Mouse (Mus musculus) embryonic facial prominence, embryonic 10.5 days (tissue): ENCODE data around the gene Ppp1r10. TPM values are rescaled to one million over a fixed set of nuclear protein-coding genes. Genes with fewer than 3 reads are reported as not detected.

ENCODE experiments used
- DNase-seq: peaks from one replicate; pipeline ENCODE4 v3.0.0-alpha.2; 2017; ENCODE audit warnings: low spot score
- H3K27ac ChIP-seq: fragments of 300-500 bp; sonication (generic); replicated peaks from 2 replicates; pipeline ENCODE4 v1.5.1; 2016; ENCODE audit warnings: mild to moderate bottlenecking
- H3K27me3 ChIP-seq: fragments of 300-500 bp; sonication (generic); replicated peaks from 2 replicates; pipeline ENCODE4 v1.6.1; 2016; ENCODE audit warnings: low read depth, mild to moderate bottlenecking; ENCODE audit not compliant: poor library complexity, severe bottlenecking
- H3K36me3 ChIP-seq: fragments of 300-500 bp; sonication (generic); replicated peaks from 2 replicates; pipeline ENCODE4 v1.6.1; 2016; ENCODE audit warnings: mild to moderate bottlenecking, moderate library complexity
- H3K4me1 ChIP-seq: fragments of 300-500 bp; sonication (generic); 2 replicates; pipeline ENCODE4 v1.6.1; 2016
- H3K4me3 ChIP-seq: fragments of 300-500 bp; sonication (generic); 2 replicates; pipeline ENCODE4 v1.5.1; 2016; ENCODE audit warnings: mild to moderate bottlenecking, moderate library complexity
- H3K9me3 ChIP-seq: fragments of 300-500 bp; sonication (generic); 2 replicates; pipeline ENCODE4 v1.6.1; 2016; ENCODE audit warnings: mild to moderate bottlenecking
- WGBS: fragments of 180-500 bp; shearing (Covaris S2); methylation state at CpG from one replicate; pipeline ENCODE4 v1.1.7; 2016; 5-methylcytosine and 5-hydroxymethylcytosine counted together
- polyA plus RNA-seq: library from polyadenylated mRNA; unstranded; fragments of >200 nt; fragmentation: Nextera tagmentation; extraction: Ambion mirVana; gene quantifications from 2 replicates; pipeline ENCODE4 v1.2.1, GENCODE M21; 2016

Gene Ppp1r10
- 59.7 and 61.2 TPM in 2 replicates for polyA plus RNA-seq

- peak; percentile 99 for DNase-seq
- H3K4me3 ChIP-seq, result peak within 1 kb of the TSS; percentile 83
- no peaks in the 10 kb centered on the region for H3K27me3 ChIP-seq
- under 1% methylated on average over 83 of the region's 83 CpGs for WGBS
- no peaks in the 10 kb centered on the region for H3K9me3 ChIP-seq
- H3K4me1 ChIP-seq, result peaks cover 30% of the 10 kb centered on the region
- H3K27ac ChIP-seq, result peak within 1 kb of the TSS; percentile 97
- peaks cover 55% of the 10 kb centered on the region for H3K36me3 ChIP-seq
Observed at GRCm38 (mm10) chr17:35916297-35917142, at the start of gene Ppp1r10, which contains the start of gene Mrps18b. Ppp1r10 (plus strand) TSS chr17:35916434. Mrps18b (minus strand) TSS chr17:35916389.

DNA sequence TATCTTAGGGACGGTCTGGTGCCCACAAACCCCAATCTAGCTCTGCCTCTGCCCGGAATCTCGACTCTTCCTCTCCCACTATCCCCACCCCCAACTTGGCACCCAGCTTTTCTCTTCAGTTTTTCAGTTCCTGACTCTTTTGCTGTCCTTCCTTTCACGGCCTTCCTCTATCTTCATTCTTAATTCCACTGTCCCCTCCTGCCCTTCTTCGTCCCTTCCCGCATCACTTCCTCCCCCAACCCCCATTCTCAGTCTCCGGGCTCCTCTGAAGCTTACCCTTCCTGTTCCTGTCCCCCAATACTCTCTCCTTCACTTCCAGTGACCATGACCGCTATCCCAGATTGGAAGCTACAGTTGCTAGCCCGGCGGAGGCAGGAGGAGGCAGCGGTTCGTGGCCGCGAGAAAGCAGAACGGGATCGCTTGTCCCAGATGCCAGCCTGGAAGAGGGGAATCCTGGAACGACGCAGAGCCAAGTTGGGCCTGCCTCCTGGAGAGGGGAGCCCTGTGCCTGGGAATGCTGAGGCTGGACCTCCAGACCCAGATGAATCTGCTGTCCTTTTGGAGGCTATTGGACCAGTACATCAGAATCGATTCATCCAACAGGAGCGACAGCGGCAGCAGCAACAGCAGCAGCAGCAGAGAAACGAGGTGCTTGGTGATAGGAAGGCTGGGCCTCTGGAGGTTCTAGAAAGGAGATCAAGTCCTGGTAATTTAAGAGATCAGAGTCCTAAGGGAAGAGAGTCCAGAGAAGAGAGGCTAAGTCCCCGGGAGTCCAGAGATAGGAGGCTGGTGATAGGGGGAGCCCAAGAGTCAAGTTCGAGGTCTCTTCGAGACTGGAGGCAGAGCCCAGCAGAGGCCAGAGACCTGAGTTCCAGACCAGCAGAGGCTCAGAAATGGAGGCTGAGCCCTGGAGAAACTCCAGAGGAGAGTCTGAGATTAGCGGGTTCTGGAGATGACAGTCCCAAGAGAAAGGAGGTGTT lies 49.0 kb upstream of the Ppp1r10 start:
- H3K4me1 ChIP-seq, result peaks cover 66% of the 10 kb centered on the region
- peaks cover 5% of the 10 kb centered on the region for H3K9me3 ChIP-seq
- WGBS, result 11% methylated on average over 26 of the region's 26 CpGs
- peak overlapping the region; percentile 63 for H3K4me3 ChIP-seq
- no peaks in the 10 kb centered on the region for H3K27me3 ChIP-seq
- DNase-seq, result peak; percentile 55
- H3K36me3 ChIP-seq, result peaks cover 48% of the 10 kb centered on the region
- peak overlapping the region; percentile 95 for H3K27ac ChIP-seq

- no peaks in the 10 kb centered on the region for H3K27me3 ChIP-seq
- H3K9me3 ChIP-seq, result peaks cover 5% of the 10 kb centered on the region
- DNase-seq, result peak; percentile 39
- 28% methylated on average over 17 of the region's 17 CpGs for WGBS
- peak overlapping the region; percentile 95 for H3K27ac ChIP-seq
- H3K4me3 ChIP-seq, result peak overlapping the region; percentile 63
- H3K36me3 ChIP-seq, result peaks cover 57% of the 10 kb centered on the region
- peaks cover 74% of the 10 kb centered on the region for H3K4me1 ChIP-seq
Observed at GRCm38 (mm10) chr17:35868165-35868820, 47.9 kb upstream of the Ppp1r10 start.

DNA sequence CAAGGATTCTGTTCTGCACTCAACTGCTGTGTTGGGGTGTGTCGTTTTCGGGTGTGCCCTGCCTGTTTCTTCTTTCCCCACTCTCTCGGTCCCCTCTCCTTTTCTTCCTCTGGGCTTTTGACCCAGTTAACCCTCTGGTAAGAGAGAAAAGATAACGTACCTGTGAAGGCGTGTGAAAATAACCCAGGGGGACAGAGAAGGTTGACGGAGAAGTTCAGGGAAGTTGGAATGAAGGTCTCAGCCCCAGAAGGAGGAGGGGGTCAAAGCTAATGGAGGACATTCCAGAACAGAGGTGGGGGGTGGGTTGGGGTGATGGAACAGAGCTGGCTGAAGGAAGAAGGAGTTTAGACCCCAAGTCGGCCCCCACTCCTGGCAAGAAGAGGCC lies 47.3 kb upstream of the Ppp1r10 start:
- 2% methylated on average over 7 of the region's 7 CpGs for WGBS
- Histone ChIP-seq H3K27ac (peak overlapping the region; percentile 95), H3K36me3 (peaks cover 57% of the 10 kb centered on the region), H3K4me3 (peak overlapping the region; percentile 63), H3K9me3 (peaks cover 5% of the 10 kb centered on the region), H3K4me1 (peaks cover 79% of the 10 kb centered on the region), H3K27me3 (no peaks in the 10 kb centered on the region)
- DNase-seq, result no peak

DNA sequence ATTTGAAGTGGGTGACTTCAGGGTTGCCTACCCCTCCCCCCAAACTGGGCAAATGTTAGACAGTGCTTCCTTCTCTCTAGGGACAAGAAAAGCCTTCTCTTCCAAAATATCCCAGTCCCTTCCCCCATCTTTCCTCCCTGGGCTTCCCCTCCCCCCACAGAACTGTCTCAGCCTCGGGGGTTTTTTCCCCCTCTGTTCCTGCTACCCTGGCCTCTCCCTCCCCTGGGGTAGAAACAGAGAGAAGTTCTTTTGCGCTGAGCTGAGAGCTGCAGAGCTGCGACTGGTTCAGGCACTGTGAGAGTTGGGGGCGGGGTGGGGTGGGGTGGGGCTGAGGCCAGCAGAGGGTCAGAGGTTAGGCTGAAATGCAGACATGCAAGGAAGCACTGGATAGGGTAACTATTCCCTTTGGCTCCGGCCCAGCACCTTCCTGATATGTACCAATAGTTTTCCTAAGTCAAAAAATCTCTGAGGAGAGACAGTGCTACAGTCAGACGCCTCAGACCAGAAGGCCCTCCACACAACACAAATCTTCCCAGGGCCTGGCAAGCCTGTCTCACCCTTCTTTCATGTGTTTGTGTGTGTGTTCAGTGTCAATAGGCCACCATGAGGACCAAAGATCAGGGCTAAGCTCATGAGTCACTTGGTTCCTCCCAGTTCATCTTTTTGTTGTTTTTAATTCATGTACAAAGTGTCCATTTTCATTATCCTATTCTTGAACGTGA lies 46.7 kb upstream of the Ppp1r10 start:
- peak; percentile 74 for DNase-seq
- H3K27ac ChIP-seq, result peak overlapping the region; percentile 95
- peaks cover 60% of the 10 kb centered on the region for H3K36me3 ChIP-seq
- H3K9me3 ChIP-seq, result peaks cover 5% of the 10 kb centered on the region
- peaks cover 76% of the 10 kb centered on the region for H3K4me1 ChIP-seq
- 4% methylated on average over 7 of the region's 7 CpGs for WGBS
- peak overlapping the region; percentile 63 for H3K4me3 ChIP-seq
- no peaks in the 10 kb centered on the region for H3K27me3 ChIP-seq

DNA sequence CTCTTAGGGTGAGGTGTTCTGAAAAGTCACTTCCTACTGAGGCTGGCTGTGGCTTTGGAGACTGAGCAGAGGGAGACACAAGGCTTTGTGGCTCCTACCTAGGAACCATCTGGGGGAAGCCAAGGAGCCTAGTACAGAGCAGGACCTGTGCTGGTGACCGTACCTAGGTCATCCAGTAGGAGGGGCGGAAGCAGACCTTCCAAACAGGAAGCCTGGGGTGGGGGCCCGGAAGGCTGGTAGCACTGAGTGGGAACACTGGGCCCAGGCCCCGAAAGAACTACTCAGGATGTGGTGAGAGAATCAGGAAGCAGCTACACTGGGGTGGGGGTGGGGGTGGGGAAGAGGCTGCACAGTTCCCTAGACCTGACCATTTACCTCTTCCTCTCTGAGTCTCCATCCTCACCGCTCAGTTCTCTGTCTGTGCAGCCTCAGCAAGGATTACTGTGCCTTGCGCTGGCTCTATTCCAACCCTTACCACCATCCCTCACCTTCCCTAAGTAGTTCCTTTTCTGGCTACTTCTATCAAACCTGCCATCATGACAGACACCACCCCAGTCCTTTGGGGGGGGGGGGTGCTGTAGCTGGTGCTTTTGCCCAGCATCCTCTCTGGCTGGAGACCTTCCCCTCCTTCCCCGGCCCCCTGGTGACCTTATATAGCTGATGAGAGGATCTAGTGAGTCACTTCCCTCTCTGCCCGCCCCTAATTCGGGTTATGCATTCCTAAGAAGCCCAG lies 45.9 kb upstream of the Ppp1r10 start:
- Histone ChIP-seq H3K27me3 (no peaks in the 10 kb centered on the region), H3K4me3 (peak overlapping the region; percentile 63), H3K4me1 (peaks cover 68% of the 10 kb centered on the region), H3K27ac (peak overlapping the region; percentile 95), H3K9me3 (peaks cover 5% of the 10 kb centered on the region), H3K36me3 (peaks cover 68% of the 10 kb centered on the region)
- 53% methylated on average over 9 of the region's 9 CpGs for whole genome bisulfite sequencing
- DNase-seq, result peak; percentile 44

GRCm38 (mm10) chr17:35870884-35871696 lies 45.1 kb upstream of the Ppp1r10 start:
- peaks cover 5% of the 10 kb centered on the region for H3K9me3 ChIP-seq
- no peaks in the 10 kb centered on the region for H3K27me3 ChIP-seq
- H3K36me3 ChIP-seq, result peaks cover 74% of the 10 kb centered on the region
- peak; percentile 29 for DNase-seq
- H3K4me3 ChIP-seq, result peak overlapping the region; percentile 63
- peaks cover 63% of the 10 kb centered on the region for H3K4me1 ChIP-seq
- peak overlapping the region; percentile 95; the same call in 1 of the 2 replicates for H3K27ac ChIP-seq
- 85% methylated on average over 8 of the region's 8 CpGs for WGBS

DNA sequence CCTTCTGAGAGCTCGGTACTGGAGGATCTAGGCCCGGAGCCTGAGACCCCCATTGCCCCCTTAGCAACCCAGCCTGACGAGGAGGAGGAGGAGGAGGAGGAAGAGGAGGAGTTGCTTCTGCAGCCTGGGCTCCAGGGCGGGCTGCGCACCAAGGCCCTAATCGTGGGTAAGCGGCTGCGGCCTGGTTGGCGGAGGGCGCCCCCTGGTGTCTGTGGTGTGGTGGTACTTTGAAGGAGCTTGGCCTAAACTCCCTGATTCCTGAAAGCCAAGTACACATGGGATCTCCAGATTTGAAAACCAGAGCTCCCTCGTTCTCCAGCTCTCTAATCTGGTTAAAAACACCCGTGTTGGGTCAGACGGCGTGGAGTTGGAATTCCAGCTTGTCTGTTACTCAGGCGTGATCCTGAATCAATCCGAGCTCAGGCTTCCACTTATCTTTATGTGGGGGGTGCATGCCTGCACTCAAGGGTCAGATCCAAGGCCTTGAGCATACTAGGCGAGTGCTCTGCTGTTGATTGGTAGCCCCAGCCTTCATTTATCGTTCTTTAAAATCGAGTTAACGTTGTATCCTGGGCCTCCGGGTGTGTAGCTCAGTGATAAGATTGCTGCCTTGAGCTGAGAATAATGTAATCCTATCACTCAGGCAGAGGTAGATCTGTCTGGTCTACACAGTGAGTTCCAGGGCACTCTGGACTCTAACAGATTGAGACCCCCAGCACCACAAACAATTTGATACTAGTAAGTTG lies 42.3 kb upstream of the Ppp1r10 start:
- Histone ChIP-seq H3K27ac (peak overlapping the region; percentile 52), H3K27me3 (no peaks in the 10 kb centered on the region), H3K9me3 (peaks cover 5% of the 10 kb centered on the region), H3K4me1 (peaks cover 39% of the 10 kb centered on the region), H3K36me3 (peaks cover 73% of the 10 kb centered on the region), H3K4me3 (peak overlapping the region; percentile 42)
- DNase-seq, result peak; percentile 91
- 34% methylated on average over 21 of the region's 21 CpGs for WGBS

DNA sequence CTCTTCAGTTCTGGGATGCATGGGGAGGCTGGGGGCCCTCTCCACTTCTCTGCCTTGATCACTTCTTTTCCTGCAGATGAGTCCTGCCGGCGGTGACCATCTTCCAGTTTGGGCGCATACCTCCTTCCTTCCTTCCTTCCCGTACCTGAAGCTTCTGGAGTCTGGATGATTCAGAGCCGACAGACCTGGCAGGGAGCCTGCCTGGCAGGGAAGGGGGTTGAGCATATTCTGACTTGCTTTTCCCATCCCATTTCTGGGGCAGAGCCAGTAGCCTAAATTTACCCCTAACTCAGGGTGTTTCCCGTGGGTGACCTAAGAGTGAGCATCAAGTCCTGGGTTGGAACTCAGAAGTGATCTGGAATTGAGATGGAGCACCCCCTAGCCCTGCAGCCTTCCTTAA lies 41.5 kb upstream of the Ppp1r10 start:
- Histone ChIP-seq H3K27me3 (no peaks in the 10 kb centered on the region), H3K4me3 (no peak overlapping the region; the same call in 1 of the 2 replicates), H3K4me1 (peaks cover 31% of the 10 kb centered on the region), H3K9me3 (peaks cover 5% of the 10 kb centered on the region), H3K27ac (no peak overlapping the region), H3K36me3 (peaks cover 72% of the 10 kb centered on the region)
- no peak for DNase-seq
- 89% methylated on average over 6 of the region's 6 CpGs for WGBS
